Mouse (Mus musculus) cortical plate, adult 2 months (tissue): ENCODE data around the gene Tbc1d16.

Experiments used
- CTCF ChIP-seq: fragments of 200-500 bp; IDR thresholded peaks from 2 replicates; pipeline ENCODE4 v1.5.1; 2011; ENCODE audit warnings: mild to moderate bottlenecking, control low read depth, low read length; ENCODE audit not compliant: insufficient read depth; ENCODE audit errors: extremely low read depth
- POLR2A ChIP-seq: fragments of 200-500 bp; IDR thresholded peaks from 2 replicates; pipeline ENCODE4 v1.6.1; 2011; ENCODE audit warnings: mild to moderate bottlenecking, low read length, control low read depth; ENCODE audit not compliant: insufficient read depth; ENCODE audit errors: extremely low read depth

GRCm38 (mm10) chr11:119221812-119222510, 6.3 kb downstream of the Tbc1d16 start:
- TF ChIP-seq POLR2A, result no peak
- no peak for TF ChIP-seq CTCF
